14 mouse cellular contexts compared by ENCODE assay signal in genomic region chr7:116713200-116713599, GRCm38 (mm10).
A peak's percentile ranks its signal among the peaks of the same experiment; 100 is the strongest.
DNase-seq lines count a peak whose midpoint lies in the region; ATAC-seq lines count a peak whose summit lies in the region.
"Had no signal": no experiment of that assay in that cellular context is flagged by ENCODE, and none has a peak within 500 bp of the region (broad histone marks: within the 10 kb centered on the region; RNA-seq: fewer than 3 reads in every experiment).

No protein-coding gene starts in this region.

- ATAC-seq in hindbrain, embryonic 15.5 days (ENCODE audit: low FRiP score, low read depth) = 0 out of 2 replicates have a peak, but pooled peaks have one; percentile 42
- ATAC-seq in hindbrain, embryonic 12.5 days (ENCODE audit: low FRiP score) = no peak

- 57% methylated on average over 8 of the region's 8 CpGs for WGBS in hindbrain, embryonic 15.5 days
- 82% methylated on average over 8 of the region's 8 CpGs for WGBS in hindbrain, embryonic 12.5 days

- no peak overlapping the region for H3K9ac ChIP-seq in hindbrain, embryonic 15.5 days
- no peak overlapping the region for H3K9ac ChIP-seq in hindbrain, embryonic 12.5 days
- H3K9ac ChIP-seq: lung, embryonic 14.5 days; neural tube, embryonic 12.5 days had no signal

- no peak overlapping the region for H3K4me3 ChIP-seq in hindbrain, embryonic 15.5 days
- H3K4me3 ChIP-seq in hindbrain, embryonic 12.5 days = no peak overlapping the region
- H3K4me3 ChIP-seq: erythroblast, embryonic 14.5 days; neural tube, embryonic 12.5 days had no signal

- H3K27me3 ChIP-seq in hindbrain, embryonic 15.5 days = no peaks in the 10 kb centered on the region
- H3K27me3 ChIP-seq in hindbrain, embryonic 12.5 days = no peaks in the 10 kb centered on the region
- H3K27me3 ChIP-seq: neural tube, embryonic 12.5 days had no signal

- H3K27ac ChIP-seq in hindbrain, embryonic 15.5 days (replicated peaks) = no peak overlapping the region
- H3K27ac ChIP-seq in hindbrain, embryonic 12.5 days = no peak overlapping the region
- H3K27ac ChIP-seq: neural tube, embryonic 12.5 days had no signal

- no peaks in the 10 kb centered on the region for H3K36me3 ChIP-seq in hindbrain, embryonic 15.5 days
- H3K36me3 ChIP-seq in hindbrain, embryonic 12.5 days = no peaks in the 10 kb centered on the region
- H3K36me3 ChIP-seq: neural tube, embryonic 12.5 days had no signal

- H3K4me2 ChIP-seq in hindbrain, embryonic 15.5 days = no peak overlapping the region
- no peak overlapping the region for H3K4me2 ChIP-seq in hindbrain, embryonic 12.5 days (replicated peaks)
- H3K4me2 ChIP-seq: lung, embryonic 14.5 days; neural tube, embryonic 12.5 days had no signal

- no peaks in the 10 kb centered on the region for H3K9me3 ChIP-seq in hindbrain, embryonic 15.5 days
- no peaks in the 10 kb centered on the region for H3K9me3 ChIP-seq in hindbrain, embryonic 12.5 days (replicated peaks)
- H3K9me3 ChIP-seq: neural tube, embryonic 12.5 days had no signal

- DNase-seq in cerebellum, postnatal 10 days = peak; percentile 92 to 93
- DNase-seq in cerebellum, adult 9-10 months = no peak
- DNase-seq in right cerebral cortex, postnatal 4 days = peak; percentile 30
- DNase-seq in right cerebral cortex, postnatal 25 days = no peak
- DNase-seq in retina, postnatal 7 days (ENCODE audit: low read depth, low spot score) = peak; percentile 81
- DNase-seq in left cerebral cortex, postnatal 25 days (ENCODE audit: low spot score in 2 of 2) = no peak
- DNase-seq: B cell, adult 2 months; kidney, postnatal 14 days; lung, embryonic 14.5 days; spleen, adult 18-20 months had no signal

- H3K4me1 ChIP-seq in hindbrain, embryonic 15.5 days (replicated peaks) = 0 out of 2 replicates have a peak, but pooled peaks cover 3% of the 10 kb centered on the region
- H3K4me1 ChIP-seq in hindbrain, embryonic 12.5 days = no peaks in the 10 kb centered on the region
- H3K4me1 ChIP-seq: neural tube, embryonic 12.5 days had no signal

- intact Hi-C loops in left cerebral cortex, postnatal 25 days (cut with DNase I) = no loop called here

Comparison
In these comparisons a context has a peak if more than half of its experiments do, and no peak if none do; other contexts are left out.
1. DNase-seq: peak in cerebellum, postnatal 10 days (2 of 2), right cerebral cortex, postnatal 4 days (single experiment) and retina, postnatal 7 days (single experiment); none in cerebellum, adult 9-10 months (single experiment), right cerebral cortex, postnatal 25 days (single experiment) and left cerebral cortex, postnatal 25 days (0 of 2).